Mouse (Mus musculus) cerebellum, postnatal 36 days (tissue): ENCODE measurements around the gene Sds.

Experiments
- DNase-seq, 2 experiments: peaks; one replicate each; pipeline ENCODE4 v3.0.0; 2021 to 2022; ENCODE audit warnings: mixed read lengths in 2 of 2

The Sds gene

GRCm38 (mm10) chr5:120517552-120517951 is 41.2 kb downstream of the Sds start:
- no peak for DNase-seq

DNA sequence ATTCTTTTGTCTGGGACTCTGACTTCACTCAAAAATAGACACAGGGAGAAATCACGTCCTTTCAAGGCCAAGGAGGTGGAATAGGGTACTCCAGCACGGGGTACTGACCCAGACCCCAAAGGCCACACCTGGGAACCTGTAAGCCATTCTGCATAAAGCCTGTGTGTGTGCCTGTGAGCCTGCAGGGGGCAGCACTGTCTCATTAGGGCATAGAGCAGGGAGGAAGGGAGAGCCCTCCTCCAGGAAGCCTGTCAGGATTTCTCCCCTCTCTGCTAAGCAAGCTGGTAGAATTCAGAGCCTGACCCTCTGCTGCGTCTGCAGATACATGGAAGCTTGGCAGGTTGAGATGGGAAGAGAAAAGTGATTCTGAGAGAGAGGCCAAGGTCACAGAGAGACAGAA is 46.3 kb downstream of the Sds start:
- peak; percentile 27 to 48 for DNase-seq

- no peak for DNase-seq
Observed at GRCm38 (mm10) chr5:120524736-120525135, 48.4 kb downstream of the Sds start.

- no peak for DNase-seq
Observed at GRCm38 (mm10) chr5:120525737-120526136, 49.4 kb downstream of the Sds start.

DNA sequence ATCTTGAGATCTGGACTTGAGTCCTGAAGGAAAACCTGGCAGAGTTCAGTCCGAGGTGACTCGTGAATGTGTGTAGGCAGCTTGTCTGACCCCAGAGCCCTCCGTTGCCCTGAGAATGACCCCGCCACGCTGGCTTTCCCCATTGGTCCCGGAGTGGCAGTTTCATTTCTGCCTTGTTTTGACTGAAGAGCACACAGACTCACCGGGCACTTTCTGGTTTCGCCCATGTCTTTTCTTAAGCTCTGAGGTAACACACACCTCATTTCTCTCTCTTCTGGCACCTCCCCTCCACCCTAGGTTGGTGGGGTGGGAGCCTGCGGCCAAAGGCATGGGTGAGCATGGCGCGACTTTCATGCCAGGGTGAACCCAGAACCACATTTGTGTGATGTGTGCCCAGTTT is 50.0 kb downstream of the Sds start:
- DNase-seq = no peak

DNA sequence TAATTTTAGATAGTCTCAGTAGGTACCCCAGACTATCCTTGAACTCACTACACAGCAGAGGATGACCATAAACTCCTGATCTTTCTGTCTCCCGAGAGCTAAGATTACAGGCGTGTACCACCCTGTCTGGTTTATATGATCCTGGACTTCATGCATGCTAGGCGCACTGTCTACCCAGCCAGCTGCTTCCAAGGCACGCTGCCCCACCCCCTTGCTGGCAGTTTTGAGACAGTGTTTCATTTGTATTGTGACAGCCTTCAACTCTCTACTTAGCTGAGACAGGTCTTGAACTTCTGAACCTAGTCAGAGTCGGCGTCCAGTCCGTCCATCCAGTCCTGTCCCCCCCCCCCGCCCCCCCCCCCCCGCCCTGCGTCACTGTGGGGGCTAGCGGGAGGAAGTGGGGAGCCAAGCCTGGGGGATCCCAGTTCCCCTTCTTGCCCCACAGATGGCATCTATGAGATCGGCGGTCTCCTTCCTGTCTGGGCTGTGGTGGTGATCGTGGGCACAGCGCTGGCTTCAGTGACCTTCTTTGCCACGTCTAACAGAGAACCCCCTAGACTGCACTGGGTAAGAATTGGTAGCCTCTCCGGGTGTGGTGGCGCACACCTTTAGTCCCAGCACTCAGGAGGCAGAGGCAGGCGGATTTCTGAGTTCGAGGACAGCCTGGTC is 51.1 kb downstream of the Sds start:
- no peak for DNase-seq

DNA sequence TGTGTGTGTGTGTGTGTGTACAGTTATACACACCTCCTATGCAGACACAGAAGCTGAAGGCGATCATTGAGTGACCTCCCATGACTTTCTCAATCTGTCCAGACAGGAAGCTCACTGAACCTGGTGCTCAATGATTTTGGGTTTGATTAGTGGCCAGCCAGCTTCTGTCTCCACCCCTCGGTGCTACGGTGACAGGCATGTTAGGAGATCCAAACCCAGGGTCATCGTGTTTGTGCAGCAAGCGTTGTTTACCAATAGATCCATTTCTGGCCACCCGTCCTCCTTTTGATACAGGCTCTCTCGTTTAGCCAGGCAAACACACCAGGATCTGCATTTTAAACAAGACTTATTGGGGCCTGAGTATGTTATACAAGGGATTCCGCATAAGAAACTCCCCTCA is 55.3 kb downstream of the Sds start:
- DNase-seq = no peak
